Mouse (Mus musculus): ENCODE results near the gene Gm10181. TPM values are rescaled to one million over a fixed set of nuclear protein-coding genes. Genes with fewer than 3 reads are reported as not detected.

The Gm10181 gene
- not detected in 2 replicates for polyA plus RNA-seq (2012; rRNA removed)

DNA sequence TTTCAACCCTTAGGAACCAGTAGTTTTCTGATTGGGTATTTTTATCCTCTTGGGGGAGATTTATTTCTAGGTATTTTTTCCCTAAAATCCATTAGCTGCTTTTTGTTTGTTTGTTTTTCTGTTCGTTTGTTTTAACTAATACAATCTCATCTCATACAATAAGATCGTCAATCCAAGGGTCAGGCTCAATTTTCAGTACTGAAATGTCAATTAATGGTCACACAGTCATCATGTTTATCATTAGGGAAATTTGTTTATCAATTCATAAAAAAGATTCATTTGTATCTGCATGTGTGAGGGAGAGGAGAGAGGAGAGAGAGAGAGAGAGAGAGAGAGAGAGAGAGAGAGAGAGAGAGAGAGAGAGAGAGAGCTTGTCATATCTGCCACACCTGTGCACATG is at the start of gene Gm10181:
Gene Gm10181 (plus strand): TSS at position 301 of the 400 bp plus-strand sequence.
- Histone ChIP-seq H3K4me1 (ENCODE audit: control insufficient read depth, insufficient read depth, low read length) (no peaks in the 10 kb centered on the region), H3K4me3 (replicated peaks; ENCODE audit: extremely low read depth, low read depth, low read length) (no peak within 1 kb of the TSS)
- DNase-seq: no peak
- TF ChIP-seq CTCF (IDR thresholded peaks at IDR 0.05; ENCODE audit: insufficient read depth, low read length) (no peak), POLR2A (IDR thresholded peaks at IDR 0.05; ENCODE audit: borderline replicate concordance, extremely low read depth, low read depth, low read length) (no peak)
- 62% methylated on average over 2 of the region's 2 CpGs for WGBS

DNA sequence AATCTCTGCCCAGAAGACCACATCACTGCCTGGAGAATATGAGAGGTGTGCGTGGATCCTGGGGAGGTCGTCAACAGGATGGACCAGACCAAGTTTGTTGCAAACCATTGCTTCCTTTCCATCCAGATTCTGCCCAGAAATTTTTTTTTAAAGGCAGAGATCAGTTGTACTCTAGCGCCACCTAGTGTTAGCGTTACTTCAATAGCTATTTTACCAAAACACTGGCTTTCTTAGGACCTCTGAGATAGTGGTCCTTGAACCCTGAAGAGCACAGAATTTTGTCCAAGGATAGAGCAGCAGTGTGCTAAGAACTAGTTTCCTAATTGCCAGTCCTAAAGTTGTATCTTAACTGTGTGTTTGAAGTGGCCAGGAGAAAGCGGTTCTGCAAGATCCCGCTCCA is 47.6 kb upstream of the Gm10181 start:
- WGBS: 28% methylated on average over 6 of the region's 6 CpGs
- no peaks in the 10 kb centered on the region for H3K4me1 ChIP-seq (ENCODE audit: control insufficient read depth, insufficient read depth, low read length)
- peak; percentile 4 for DNase-seq
- peak; percentile 31; the same call in 1 of the 2 replicates for TF ChIP-seq CTCF (IDR thresholded peaks at IDR 0.05; ENCODE audit: insufficient read depth, low read length)
- no peak for TF ChIP-seq POLR2A (IDR thresholded peaks at IDR 0.05; ENCODE audit: borderline replicate concordance, extremely low read depth, low read depth, low read length)
- no peak overlapping the region for H3K4me3 ChIP-seq (replicated peaks; ENCODE audit: extremely low read depth, low read depth, low read length)

DNA sequence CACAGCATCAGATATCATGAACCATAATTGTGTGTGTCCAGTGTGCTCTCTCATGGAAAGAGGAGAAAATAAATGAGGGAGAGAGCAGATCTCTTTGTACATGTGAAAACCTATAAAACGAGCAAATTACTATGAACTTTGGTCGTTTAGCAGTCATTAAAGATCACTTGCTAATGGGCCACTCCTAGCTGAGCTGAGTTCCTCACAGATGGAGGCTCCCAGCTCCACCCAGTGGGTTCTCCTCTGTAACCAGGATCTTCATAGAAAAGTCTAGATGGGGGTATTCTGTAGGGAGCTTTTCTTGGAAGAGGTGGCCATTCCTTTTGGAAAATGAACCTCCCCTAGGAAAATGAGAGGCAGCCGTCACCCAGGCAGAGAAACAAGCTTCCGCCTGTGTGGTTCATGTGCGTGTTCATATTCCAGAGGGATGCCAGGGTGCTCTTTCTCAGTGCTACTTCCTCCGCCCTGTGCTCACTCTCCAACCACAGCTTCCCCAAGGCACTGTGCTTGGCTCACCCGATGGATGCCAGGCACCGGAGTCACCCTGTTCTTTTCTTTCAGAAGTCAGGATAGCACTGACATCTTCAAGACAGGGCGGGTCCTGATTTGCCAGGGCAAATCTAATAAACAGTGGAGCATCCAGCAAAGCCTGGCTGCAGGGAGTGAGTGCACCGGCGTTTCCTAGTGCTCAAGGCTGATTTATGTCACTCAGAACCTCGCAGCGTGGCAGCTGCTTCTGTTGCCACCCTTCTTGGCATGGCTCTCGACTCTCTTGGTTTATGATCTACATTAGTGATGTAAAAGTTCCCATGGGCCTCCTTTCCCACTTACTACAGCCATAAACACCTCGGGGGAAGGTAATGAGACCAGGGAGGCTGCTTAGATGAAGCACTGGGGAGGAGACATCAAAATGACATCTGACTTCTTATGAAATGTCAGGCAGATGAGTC is 46.8 kb upstream of the Gm10181 start:
- Histone ChIP-seq H3K4me3 (replicated peaks; ENCODE audit: extremely low read depth, low read depth, low read length) (no peak overlapping the region), H3K4me1 (ENCODE audit: control insufficient read depth, insufficient read depth, low read length) (no peaks in the 10 kb centered on the region)
- 62% methylated on average over 15 of the region's 15 CpGs for WGBS
- TF ChIP-seq CTCF (IDR thresholded peaks at IDR 0.05; ENCODE audit: insufficient read depth, low read length) (no peak), POLR2A (IDR thresholded peaks at IDR 0.05; ENCODE audit: borderline replicate concordance, extremely low read depth, low read depth, low read length) (no peak)
- no peak for DNase-seq

DNA sequence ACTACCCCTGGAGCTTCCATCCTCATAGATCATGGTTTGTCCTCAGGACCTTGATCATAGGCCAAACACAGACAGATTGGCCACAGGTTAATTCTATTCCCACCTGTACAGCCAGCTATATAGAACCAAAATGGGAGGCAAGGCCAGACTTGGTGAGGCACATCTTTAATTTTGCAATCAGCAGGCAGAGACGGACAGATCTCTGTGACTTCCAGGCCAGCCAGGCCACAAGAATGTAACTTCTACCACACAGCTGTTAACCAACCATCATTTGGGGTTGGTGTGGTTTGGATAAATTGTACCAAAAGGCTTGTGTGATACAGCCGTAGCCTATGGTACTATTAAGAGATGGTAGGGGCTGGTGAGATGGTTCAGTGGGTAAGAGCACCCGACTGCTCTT is 44.9 kb upstream of the Gm10181 start:
- no peak for DNase-seq
- H3K4me1 ChIP-seq (ENCODE audit: control insufficient read depth, insufficient read depth, low read length): peaks cover 2% of the 10 kb centered on the region; the same call in 1 of the 2 replicates
- H3K4me3 ChIP-seq (replicated peaks; ENCODE audit: extremely low read depth, low read depth, low read length): no peak overlapping the region
- TF ChIP-seq POLR2A (IDR thresholded peaks at IDR 0.05; ENCODE audit: borderline replicate concordance, extremely low read depth, low read depth, low read length) (no peak), CTCF (IDR thresholded peaks at IDR 0.05; ENCODE audit: insufficient read depth, low read length) (no peak)
- 87% methylated on average over 3 of the region's 3 CpGs for WGBS

DNA sequence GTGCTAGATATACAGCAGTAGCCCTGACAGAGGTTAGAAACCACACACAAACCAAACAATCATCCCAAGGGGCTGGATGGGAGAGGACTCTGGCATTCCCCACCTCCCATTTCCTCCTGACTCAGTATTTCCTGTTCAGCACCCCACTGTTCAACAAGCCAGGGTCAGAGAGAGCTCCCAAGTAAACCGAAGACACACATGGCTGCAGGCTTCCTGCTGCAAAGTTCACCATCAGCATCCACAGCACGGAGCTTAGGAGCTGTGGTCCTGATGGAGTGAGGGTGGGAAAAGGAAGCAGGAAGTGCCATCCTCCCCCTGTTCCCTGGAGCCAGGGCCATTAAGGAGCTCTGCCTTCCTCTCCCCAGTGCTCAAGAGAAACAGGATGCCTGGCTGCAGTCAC is 40.9 kb upstream of the Gm10181 start:
- H3K4me3 ChIP-seq (replicated peaks; ENCODE audit: extremely low read depth, low read depth, low read length): no peak overlapping the region

DNA sequence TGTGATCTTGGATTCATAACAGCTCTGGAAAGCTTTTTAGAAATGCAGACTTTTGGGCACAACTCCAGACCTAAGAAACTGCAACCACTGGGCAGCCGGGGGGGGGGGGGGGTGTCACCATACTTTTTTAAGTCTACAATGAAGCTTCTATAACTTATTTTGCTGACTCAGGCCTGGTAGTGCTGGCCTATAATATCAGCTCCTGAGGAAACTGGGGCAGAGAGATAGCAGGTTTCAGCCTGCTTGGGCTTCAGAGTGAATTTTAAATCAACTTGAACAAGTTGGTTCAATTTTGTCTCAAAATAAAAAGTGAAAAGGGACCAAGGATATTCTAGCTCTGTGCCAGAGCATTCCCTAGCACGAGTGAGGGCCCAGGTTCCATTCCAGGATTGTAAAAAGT is 40.3 kb upstream of the Gm10181 start:
- Histone ChIP-seq H3K4me1 (ENCODE audit: control insufficient read depth, insufficient read depth, low read length) (peaks cover 2% of the 10 kb centered on the region; the same call in 1 of the 2 replicates), H3K4me3 (replicated peaks; ENCODE audit: extremely low read depth, low read depth, low read length) (no peak overlapping the region)
- DNase-seq: no peak
- 50% methylated on average over 2 of the region's 2 CpGs for WGBS
- TF ChIP-seq CTCF (IDR thresholded peaks at IDR 0.05; ENCODE audit: insufficient read depth, low read length): no peak
- no peak for TF ChIP-seq POLR2A (IDR thresholded peaks at IDR 0.05; ENCODE audit: borderline replicate concordance, extremely low read depth, low read depth, low read length)

More for the DNA sequence above, 40.9 kb upstream of the Gm10181 start:
- no peak for DNase-seq
- 22% methylated on average over 2 of the region's 2 CpGs for WGBS
- H3K4me1 ChIP-seq (ENCODE audit: control insufficient read depth, insufficient read depth, low read length): peaks cover 2% of the 10 kb centered on the region; the same call in 1 of the 2 replicates
- TF ChIP-seq POLR2A (IDR thresholded peaks at IDR 0.05; ENCODE audit: borderline replicate concordance, extremely low read depth, low read depth, low read length): no peak

DNA sequence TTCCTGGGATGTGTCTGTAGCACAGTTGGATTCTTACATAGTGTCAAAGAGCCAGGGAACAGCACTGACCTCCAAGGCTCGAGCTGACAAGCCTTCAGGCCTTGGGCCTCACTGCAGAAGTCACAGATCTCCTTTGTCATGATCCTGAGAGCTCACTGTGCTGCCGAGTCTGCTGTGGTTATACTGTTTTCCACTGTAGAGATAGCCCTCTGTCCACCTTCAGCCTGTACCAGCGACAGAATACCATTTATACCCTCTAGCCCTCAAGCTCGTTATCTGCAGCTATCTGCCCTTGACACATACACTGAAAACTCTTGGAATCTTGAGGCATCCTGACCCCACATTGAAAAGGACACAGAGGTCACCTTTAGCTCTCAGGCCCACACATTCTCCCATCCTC is 37.3 kb upstream of the Gm10181 start:
- TF ChIP-seq POLR2A (IDR thresholded peaks at IDR 0.05; ENCODE audit: borderline replicate concordance, extremely low read depth, low read depth, low read length) (no peak), CTCF (IDR thresholded peaks at IDR 0.05; ENCODE audit: insufficient read depth, low read length) (no peak)
- Histone ChIP-seq H3K4me1 (ENCODE audit: control insufficient read depth, insufficient read depth, low read length) (peaks cover 2% of the 10 kb centered on the region; the same call in 1 of the 2 replicates), H3K4me3 (replicated peaks; ENCODE audit: extremely low read depth, low read depth, low read length) (no peak overlapping the region)
- 60% methylated on average over 4 of the region's 4 CpGs for WGBS
- no peak for DNase-seq

DNA sequence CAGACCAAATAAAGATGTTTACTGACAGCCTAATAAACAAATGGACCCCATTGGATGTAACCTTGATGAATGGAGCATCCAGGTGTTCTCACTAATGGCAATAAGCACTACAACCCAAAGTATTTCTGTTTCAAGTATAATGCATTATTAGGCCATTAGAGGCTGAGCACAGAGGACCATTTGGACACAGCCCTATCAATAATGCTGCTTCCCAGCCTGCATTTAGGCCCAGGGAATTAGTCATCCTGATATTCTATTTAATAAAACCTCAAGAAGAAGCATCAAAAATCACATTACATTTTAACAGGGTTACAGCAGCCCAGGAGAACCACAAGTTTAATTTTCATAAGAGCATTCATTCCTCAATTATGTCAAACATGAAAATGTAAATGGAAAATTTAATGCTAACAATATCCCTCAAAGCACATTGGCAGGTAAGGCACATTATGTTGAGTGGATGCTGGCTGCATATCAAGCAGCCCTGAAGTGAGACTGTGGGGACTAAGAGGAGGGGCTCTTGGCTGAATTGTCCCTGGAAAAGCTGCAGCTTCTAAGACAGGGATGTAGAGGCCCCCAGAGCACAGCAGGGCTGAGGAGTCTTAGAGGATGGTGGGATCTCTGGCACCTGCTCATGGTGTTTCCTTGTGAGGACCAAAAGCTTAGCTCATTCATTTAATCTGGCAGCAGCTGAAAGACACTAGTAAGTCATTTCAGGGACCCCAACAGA is 33.4 kb upstream of the Gm10181 start:
- no peak for TF ChIP-seq CTCF (IDR thresholded peaks at IDR 0.05; ENCODE audit: insufficient read depth, low read length)
- TF ChIP-seq POLR2A (IDR thresholded peaks at IDR 0.05; ENCODE audit: borderline replicate concordance, extremely low read depth, low read depth, low read length): no peak
- H3K4me3 ChIP-seq (replicated peaks; ENCODE audit: extremely low read depth, low read depth, low read length): no peak overlapping the region
- no peaks in the 10 kb centered on the region for H3K4me1 ChIP-seq (ENCODE audit: control insufficient read depth, insufficient read depth, low read length)
- no peak for DNase-seq

DNA sequence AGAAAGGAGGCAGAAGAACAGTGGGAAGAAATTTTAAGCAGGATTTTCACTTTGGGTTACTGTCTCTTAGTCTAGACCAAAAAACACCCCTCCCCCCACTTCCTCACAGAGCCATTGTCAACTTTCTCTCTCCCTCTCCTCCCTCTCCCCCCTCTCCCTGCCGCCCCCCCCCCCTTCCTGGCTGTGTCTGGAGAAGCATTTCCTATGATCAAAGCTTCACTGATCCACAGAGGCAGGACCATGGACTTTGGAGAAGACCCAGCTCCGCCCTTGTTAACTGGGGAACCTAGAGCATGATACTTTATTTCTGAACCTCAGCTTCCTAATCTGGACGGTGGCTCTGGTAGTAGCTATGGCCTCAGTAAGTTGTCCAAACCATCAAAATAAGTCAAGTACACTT is 30.5 kb upstream of the Gm10181 start:
- DNase-seq: no peak
- no peaks in the 10 kb centered on the region for H3K4me1 ChIP-seq (ENCODE audit: control insufficient read depth, insufficient read depth, low read length)
- TF ChIP-seq CTCF (IDR thresholded peaks at IDR 0.05; ENCODE audit: insufficient read depth, low read length): no peak
- TF ChIP-seq POLR2A (IDR thresholded peaks at IDR 0.05; ENCODE audit: borderline replicate concordance, extremely low read depth, low read depth, low read length): no peak
- no peak overlapping the region for H3K4me3 ChIP-seq (replicated peaks; ENCODE audit: extremely low read depth, low read depth, low read length)
- WGBS: 23% methylated on average over 3 of the region's 3 CpGs
